Mouse (Mus musculus): ENCODE measurements at regions not wholly inside any gene's neighbourhood (a gene's known extent, or its start where the extent isn't known, plus 50 kb on each side); places are given as distances from the start of the nearest gene placed in this dataset.

DNA sequence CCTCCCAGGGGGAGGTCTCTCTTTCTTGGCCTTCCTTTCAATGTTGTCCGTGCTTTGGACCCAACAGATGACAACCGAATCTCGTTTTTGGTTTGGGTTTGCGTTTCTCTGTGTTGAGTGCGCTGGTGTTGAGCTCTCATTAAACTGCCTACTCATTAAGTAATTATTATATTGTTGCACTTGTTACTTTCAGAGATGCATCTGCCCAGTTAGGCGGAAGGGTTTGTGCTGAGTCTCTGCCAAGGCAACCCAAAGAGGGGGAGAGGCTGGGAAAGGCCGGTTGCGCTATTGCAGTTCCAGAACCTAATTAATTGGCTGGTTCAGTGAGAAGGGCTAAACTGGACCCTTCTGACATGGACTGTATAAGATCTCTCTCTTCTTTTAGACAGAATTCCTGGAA, 141.2 kb upstream of the Cdh13 start:
- TF ChIP-seq EP300 (IDR thresholded peaks at IDR 0.05; ENCODE audit: low read depth) (no peak), CTCF (IDR thresholded peaks at IDR 0.05; ENCODE audit: low read depth) (no peak)
